Mouse (Mus musculus) thymus, adult 2 months (tissue): Measurements from ENCODE around the gene Galnt17.

Experiments
- CTCF ChIP-seq: fragments of 200-500 bp; IDR thresholded peaks from 2 replicates; pipeline ENCODE4 v1.5.1; 2012; ENCODE audit warnings: mild to moderate bottlenecking, control low read depth, low read length, moderate library complexity, borderline replicate concordance; ENCODE audit not compliant: control insufficient read depth, poor library complexity, insufficient read depth; ENCODE audit errors: extremely low read depth
- POLR2A ChIP-seq: fragments of 200-500 bp; IDR thresholded peaks from 2 replicates; pipeline ENCODE4 v1.6.1; 2012; ENCODE audit warnings: mild to moderate bottlenecking, low read length, control low read depth, moderate library complexity; ENCODE audit not compliant: control insufficient read depth, poor library complexity, insufficient read depth; ENCODE audit errors: extremely low read depth

- TF ChIP-seq CTCF: no peak
- TF ChIP-seq POLR2A: no peak
These were observed 84.9 kb downstream of the Galnt17 start for GRCm38 (mm10) chr5:131223416-131223815.
